Mouse (Mus musculus) cerebellum, postnatal 36 days (tissue): ENCODE measurements around the gene Vmn1r214.

Experiments used
- DNase-seq, 2 experiments: peaks; one replicate each; pipeline ENCODE4 v3.0.0; 2021 to 2022; ENCODE audit warnings: mixed read lengths in 2 of 2

The Vmn1r214 gene

GRCm38 (mm10) chr13:23030118-23030517 lies at the start of gene Vmn1r214:
TSS of gene Vmn1r214 (plus strand) at chr13:23030418.
- no peak for DNase-seq

GRCm38 (mm10) chr13:22990214-22990891 lies 39.9 kb upstream of the Vmn1r214 start:
- no peak for DNase-seq

GRCm38 (mm10) chr13:22992178-22992700 lies 38.0 kb upstream of the Vmn1r214 start:
- no peak for DNase-seq

GRCm38 (mm10) chr13:22992721-22993120 lies 37.5 kb upstream of the Vmn1r214 start:
- DNase-seq = no peak

- no peak for DNase-seq
Observed at GRCm38 (mm10) chr13:23007356-23007755, 22.9 kb upstream of the Vmn1r214 start, which contains the start of gene Vmn1r213. TSS of gene Vmn1r213 (plus strand) at chr13:23007656.

GRCm38 (mm10) chr13:23018158-23018557 lies 12.1 kb upstream of the Vmn1r214 start:
- no peak for DNase-seq

GRCm38 (mm10) chr13:23024812-23025211 lies 5.4 kb upstream of the Vmn1r214 start:
- no peak for DNase-seq

- no peak for DNase-seq
Observed at GRCm38 (mm10) chr13:23057778-23058177, 27.6 kb downstream of the Vmn1r214 start.

- DNase-seq = no peak
Observed at GRCm38 (mm10) chr13:23067725-23068124, 37.5 kb downstream of the Vmn1r214 start, which contains the start of gene Vmn1r215. TSS of gene Vmn1r215 (plus strand) at chr13:23068025.

GRCm38 (mm10) chr13:23069312-23069711 lies 39.1 kb downstream of the Vmn1r214 start:
- no peak for DNase-seq
